Mouse (Mus musculus) stomach, postnatal 0 days (tissue): ENCODE measurements around the gene Txnrd1. TPM values are rescaled to one million over a fixed set of nuclear protein-coding genes. Genes with fewer than 3 reads are reported as not detected.

Experiments
- ATAC-seq: fragments of 200-750 bp; cut with Nextera tagmentation; 2 replicates; pipeline ENCODE4 v1.8.0; 2017; ENCODE audit not compliant: low FRiP score, low TSS enrichment
- DNase-seq: peaks from one replicate; pipeline ENCODE4 v3.0.0-alpha.2; 2016; ENCODE audit warnings: low spot score
- H3K27ac ChIP-seq: fragments of 300-500 bp; sonication (generic); replicated peaks from 2 replicates; pipeline ENCODE4 v1.5.1; 2014; ENCODE audit warnings: mild to moderate bottlenecking, control low read depth
- H3K27me3 ChIP-seq: fragments of 300-500 bp; sonication (generic); 2 replicates; pipeline ENCODE4 v1.6.1; 2014; ENCODE audit warnings: low read length; ENCODE audit not compliant: control insufficient read depth, insufficient read depth
- H3K36me3 ChIP-seq: fragments of 300-500 bp; sonication (generic); 2 replicates; pipeline ENCODE4 v1.6.1; 2014; ENCODE audit warnings: low read length, mixed read lengths; ENCODE audit not compliant: control insufficient read depth, insufficient read depth
- H3K4me1 ChIP-seq: fragments of 300-500 bp; sonication (generic); replicated peaks from 2 replicates; pipeline ENCODE4 v1.6.1; 2014; ENCODE audit warnings: antibody characterized with exemption; ENCODE audit not compliant: control insufficient read depth, insufficient read depth
- H3K4me2 ChIP-seq: fragments of 300-500 bp; sonication (generic); replicated peaks from 2 replicates; pipeline ENCODE4 v1.6.1; 2014; ENCODE audit warnings: low read depth, mild to moderate bottlenecking, control low read depth, moderate library complexity
- H3K4me3 ChIP-seq: fragments of 300-500 bp; sonication (generic); 2 replicates; pipeline ENCODE4 v1.5.1; 2014; ENCODE audit warnings: low read depth, low read length, control low read depth
- H3K9ac ChIP-seq: fragments of 300-500 bp; sonication (generic); 2 replicates; pipeline ENCODE4 v1.6.1; 2014; ENCODE audit warnings: mild to moderate bottlenecking, low read length, control low read depth, mixed read lengths
- H3K9me3 ChIP-seq: fragments of 300-500 bp; sonication (generic); 2 replicates; pipeline ENCODE4 v1.6.1; 2016; ENCODE audit warnings: low read length; ENCODE audit not compliant: control insufficient read depth
- CTCF ChIP-seq: IDR thresholded peaks from 2 replicates; pipeline ENCODE4 v1.5.1; 2016; ENCODE audit warnings: antibody characterized with exemption, low read depth, mild to moderate bottlenecking, moderate library complexity
- EP300 ChIP-seq: optimal IDR thresholded peaks from 2 replicates; pipeline ENCODE3; 2016; ENCODE audit warnings: antibody characterized with exemption
- WGBS: fragments of 180-500 bp; shearing (Covaris S2); extraction: QIAGEN DNeasy Blood & Tissue Kit; methylation state at CpG from one replicate; pipeline ENCODE4 v1.1.7; 2014; 5-methylcytosine and 5-hydroxymethylcytosine counted together
- polyA plus RNA-seq: library from polyadenylated mRNA; unstranded; fragments of >200 nt; fragmentation: Nextera tagmentation; extraction: Ambion mirVana; gene quantifications from 2 replicates; pipeline ENCODE4 v1.2.1, GENCODE M21; 2015

The Txnrd1 gene
- polyA plus RNA-seq, 1 experiment from 2014 or later: 61.9 TPM

- TF ChIP-seq CTCF: no peak
- TF ChIP-seq EP300: no peak
- H3K36me3 ChIP-seq: no peaks in the 10 kb centered on the region
- no peaks in the 10 kb centered on the region for H3K27me3 ChIP-seq
- H3K4me3 ChIP-seq: no peak overlapping the region
- no peak overlapping the region for H3K4me2 ChIP-seq
- 69% methylated on average over 2 of the region's 2 CpGs for WGBS
- no peak overlapping the region for H3K27ac ChIP-seq
- no peak overlapping the region for H3K9ac ChIP-seq
- H3K4me1 ChIP-seq: no peaks in the 10 kb centered on the region
- no peak for DNase-seq
- ATAC-seq: no peak
- H3K9me3 ChIP-seq: no peaks in the 10 kb centered on the region
These were observed 84.9 kb downstream of the Txnrd1 start for GRCm38 (mm10) chr10:82918675-82919074.

DNA sequence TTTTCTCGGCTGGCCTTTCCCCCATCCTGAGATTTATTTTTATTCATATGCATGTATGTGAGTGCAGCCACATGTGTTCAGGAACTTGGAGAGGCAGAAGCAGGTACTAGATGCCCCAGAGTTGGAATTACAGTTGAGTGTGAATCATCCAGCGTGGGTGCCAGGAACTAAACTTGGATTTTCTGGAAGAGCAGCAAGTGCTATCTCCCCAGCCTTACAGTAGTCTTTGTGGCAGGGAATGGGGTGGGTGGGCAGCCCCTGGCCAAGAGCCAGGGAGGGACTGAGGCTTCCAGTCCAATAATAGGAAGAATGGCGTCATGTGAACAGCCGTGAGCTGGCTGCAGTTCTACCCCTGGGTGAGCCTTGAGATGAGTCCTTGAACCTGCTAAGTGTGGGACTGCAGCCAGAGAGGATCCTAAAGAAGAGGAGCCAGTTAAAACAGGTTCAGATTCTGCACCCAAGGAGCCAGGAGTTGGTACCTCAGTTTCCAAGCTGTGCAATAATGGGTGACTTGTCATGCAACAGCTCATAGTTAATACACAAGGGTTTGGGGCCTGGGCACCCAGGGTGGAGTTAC lies 85.7 kb downstream of the Txnrd1 start:
- H3K36me3 ChIP-seq: no peaks in the 10 kb centered on the region
- ATAC-seq: no peak
- H3K27me3 ChIP-seq: no peaks in the 10 kb centered on the region
- no peak overlapping the region for H3K9ac ChIP-seq
- no peaks in the 10 kb centered on the region for H3K4me1 ChIP-seq
- no peaks in the 10 kb centered on the region for H3K9me3 ChIP-seq
- no peak for DNase-seq
- H3K4me3 ChIP-seq: no peak overlapping the region
- no peak overlapping the region for H3K4me2 ChIP-seq
- 81% methylated on average over 4 of the region's 4 CpGs for WGBS
- H3K27ac ChIP-seq: no peak overlapping the region
- TF ChIP-seq EP300 (no peak), CTCF (no peak)

DNA sequence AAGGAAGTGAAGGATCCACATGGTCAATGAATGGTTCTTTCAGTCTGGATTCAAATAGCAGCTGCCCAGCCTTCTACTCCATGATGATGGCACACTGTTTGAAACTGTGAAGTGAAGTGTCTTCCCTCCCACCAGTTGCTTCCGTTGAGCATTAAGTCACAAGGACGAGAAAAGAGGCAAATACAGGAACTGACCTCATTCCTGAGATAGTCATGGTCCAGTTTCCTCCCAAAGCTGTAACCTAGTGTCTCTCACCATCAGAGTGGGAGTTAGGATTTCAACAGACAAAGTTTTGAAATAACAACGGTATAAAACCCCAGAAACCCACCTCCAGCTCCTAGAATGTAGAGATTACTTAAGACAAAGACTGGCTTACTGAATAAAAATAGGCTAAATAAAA lies 89.8 kb downstream of the Txnrd1 start:
- Histone ChIP-seq H3K9ac (no peak overlapping the region), H3K27ac (no peak overlapping the region), H3K27me3 (no peaks in the 10 kb centered on the region), H3K36me3 (no peaks in the 10 kb centered on the region), H3K4me2 (no peak overlapping the region), H3K4me1 (no peaks in the 10 kb centered on the region), H3K4me3 (no peak overlapping the region), H3K9me3 (no peaks in the 10 kb centered on the region)
- DNase-seq (no peak), ATAC-seq (no peak)
- 70% methylated on average over 3 of the region's 3 CpGs for WGBS
- TF ChIP-seq EP300 (no peak), CTCF (no peak)

GRCm38 (mm10) chr10:82924750-82925149 lies 91.0 kb downstream of the Txnrd1 start:
- no peaks in the 10 kb centered on the region for H3K36me3 ChIP-seq
- no peak for ATAC-seq
- no peaks in the 10 kb centered on the region for H3K9me3 ChIP-seq
- H3K4me1 ChIP-seq: no peaks in the 10 kb centered on the region
- H3K27me3 ChIP-seq: no peaks in the 10 kb centered on the region
- 90% methylated on average over 2 of the region's 2 CpGs for WGBS
- H3K9ac ChIP-seq: no peak overlapping the region
- no peak overlapping the region for H3K4me2 ChIP-seq
- no peak for DNase-seq
- H3K27ac ChIP-seq: no peak overlapping the region
- TF ChIP-seq CTCF (no peak), EP300 (no peak)
- no peak overlapping the region for H3K4me3 ChIP-seq

GRCm38 (mm10) chr10:82925624-82926023 lies 91.9 kb downstream of the Txnrd1 start:
- H3K9ac ChIP-seq: no peak overlapping the region

GRCm38 (mm10) chr10:82935018-82935633 lies 101.4 kb downstream of the Txnrd1 start:
- ATAC-seq: no peak

More at GRCm38 (mm10) chr10:82925624-82926023, 91.9 kb downstream of the Txnrd1 start:
- H3K4me1 ChIP-seq: no peaks in the 10 kb centered on the region
- no peaks in the 10 kb centered on the region for H3K36me3 ChIP-seq
- no peak overlapping the region for H3K4me3 ChIP-seq
- H3K27me3 ChIP-seq: no peaks in the 10 kb centered on the region
- H3K9me3 ChIP-seq: no peaks in the 10 kb centered on the region
- no peak overlapping the region for H3K4me2 ChIP-seq
- H3K27ac ChIP-seq: no peak overlapping the region
- TF ChIP-seq EP300 (no peak), CTCF (no peak)
- 60% methylated on average over 2 of the region's 2 CpGs for WGBS
- no peak for DNase-seq
- no peak for ATAC-seq

More at GRCm38 (mm10) chr10:82935018-82935633, 101.4 kb downstream of the Txnrd1 start:
- no peaks in the 10 kb centered on the region for H3K36me3 ChIP-seq
- no peaks in the 10 kb centered on the region for H3K9me3 ChIP-seq
- DNase-seq: no peak
- TF ChIP-seq EP300: no peak
- WGBS: 74% methylated on average over 13 of the region's 13 CpGs
- H3K4me3 ChIP-seq: no peak overlapping the region
- no peak overlapping the region for H3K9ac ChIP-seq
- H3K27me3 ChIP-seq: no peaks in the 10 kb centered on the region
- H3K27ac ChIP-seq: no peak overlapping the region
- no peak overlapping the region for H3K4me2 ChIP-seq
- no peaks in the 10 kb centered on the region for H3K4me1 ChIP-seq
